Mouse (Mus musculus): Measurements from ENCODE around the gene Slc8a1. TPM values are rescaled to one million over a fixed set of nuclear protein-coding genes. Genes with fewer than 3 reads are reported as not detected.

Slc8a1 gene
- polyA plus RNA-seq, 1 experiment, result 2.1 TPM

- TF ChIP-seq MYOG (IDR thresholded peaks at IDR 0.05; ENCODE audit: control insufficient read depth, extremely low read depth, insufficient read length), result no peak
- TF ChIP-seq CEBPB (IDR thresholded peaks at IDR 0.05; ENCODE audit: low read depth), result no peak
- TF ChIP-seq FOSL1 (IDR thresholded peaks at IDR 0.05; ENCODE audit: insufficient read depth, low read length, poor library complexity, severe bottlenecking), result no peak
- no peak for TF ChIP-seq USF1 (IDR thresholded peaks at IDR 0.05; ENCODE audit: low read depth)
- no peak for TF ChIP-seq CTCF (IDR thresholded peaks at IDR 0.05; ENCODE audit: control insufficient read depth, insufficient read depth, insufficient read length)
Observed at GRCm38 (mm10) chr17:81654548-81654947, 83.6 kb downstream of the Slc8a1 start.

GRCm38 (mm10) chr17:81652958-81653357 lies 85.2 kb downstream of the Slc8a1 start:
- H3ac ChIP-seq (ENCODE audit: control insufficient read depth, insufficient read length, low read depth), result no peak overlapping the region
- no peak overlapping the region for H3K4me3 ChIP-seq (ENCODE audit: insufficient read depth, poor library complexity, severe bottlenecking)
- TF ChIP-seq USF1 (IDR thresholded peaks at IDR 0.05; ENCODE audit: low read depth) (no peak), MYOD1 (IDR thresholded peaks at IDR 0.05; ENCODE audit: control insufficient read depth, insufficient read length, low read depth) (peak; percentile 45)
- no peaks in the 10 kb centered on the region for H3K79me2 ChIP-seq (ENCODE audit: control insufficient read depth, insufficient read depth)
- H3K36me3 ChIP-seq (ENCODE audit: control insufficient read depth, insufficient read depth), result no peaks in the 10 kb centered on the region
- no peaks in the 10 kb centered on the region for H3K27me3 ChIP-seq (ENCODE audit: control insufficient read depth, insufficient read depth, insufficient read length)
- no peaks in the 10 kb centered on the region for H3K79me3 ChIP-seq (ENCODE audit: low read depth)

More at GRCm38 (mm10) chr17:81654548-81654947, 83.6 kb downstream of the Slc8a1 start:
- no peak overlapping the region for H3K4me3 ChIP-seq (ENCODE audit: insufficient read depth, poor library complexity, severe bottlenecking)
- H3K79me3 ChIP-seq (ENCODE audit: low read depth), result no peaks in the 10 kb centered on the region
- H3ac ChIP-seq (ENCODE audit: control insufficient read depth, insufficient read length, low read depth), result no peak overlapping the region
- H3K36me3 ChIP-seq (ENCODE audit: control insufficient read depth, insufficient read depth), result no peaks in the 10 kb centered on the region
- H3K79me2 ChIP-seq (ENCODE audit: control insufficient read depth, insufficient read depth), result no peaks in the 10 kb centered on the region
- no peaks in the 10 kb centered on the region for H3K27me3 ChIP-seq (ENCODE audit: control insufficient read depth, insufficient read depth, insufficient read length)

- no peak overlapping the region for H3ac ChIP-seq (ENCODE audit: control insufficient read depth, insufficient read length, low read depth)
- H3K79me3 ChIP-seq (ENCODE audit: low read depth), result no peaks in the 10 kb centered on the region
- H3K4me3 ChIP-seq (ENCODE audit: insufficient read depth, poor library complexity, severe bottlenecking), result no peak overlapping the region
- H3K79me2 ChIP-seq (ENCODE audit: control insufficient read depth, insufficient read depth), result no peaks in the 10 kb centered on the region
- no peaks in the 10 kb centered on the region for H3K36me3 ChIP-seq (ENCODE audit: control insufficient read depth, insufficient read depth)
- no peaks in the 10 kb centered on the region for H3K27me3 ChIP-seq (ENCODE audit: control insufficient read depth, insufficient read depth, insufficient read length)
- no peak for TF ChIP-seq USF1 (IDR thresholded peaks at IDR 0.05; ENCODE audit: low read depth)
- TF ChIP-seq MYOD1 (IDR thresholded peaks at IDR 0.05; ENCODE audit: control insufficient read depth, insufficient read length, low read depth), result no peak
- TF ChIP-seq MYOG (IDR thresholded peaks at IDR 0.05; ENCODE audit: control insufficient read depth, extremely low read depth, insufficient read length), result no peak
- no peak for TF ChIP-seq FOSL1 (IDR thresholded peaks at IDR 0.05; ENCODE audit: insufficient read depth, low read length, poor library complexity, severe bottlenecking)
- no peak for TF ChIP-seq CTCF (IDR thresholded peaks at IDR 0.05; ENCODE audit: control insufficient read depth, insufficient read depth, insufficient read length)
- TF ChIP-seq MAX (IDR thresholded peaks at IDR 0.05), result no peak
- no peak for TF ChIP-seq CEBPB (IDR thresholded peaks at IDR 0.05; ENCODE audit: low read depth)
Observed at GRCm38 (mm10) chr17:81636822-81637221, 101.4 kb downstream of the Slc8a1 start.

GRCm38 (mm10) chr17:81630471-81630870 lies 107.7 kb downstream of the Slc8a1 start:
- Histone ChIP-seq H3K36me3 (ENCODE audit: control insufficient read depth, insufficient read depth) (no peaks in the 10 kb centered on the region), H3ac (ENCODE audit: control insufficient read depth, insufficient read length, low read depth) (no peak overlapping the region), H3K79me2 (ENCODE audit: control insufficient read depth, insufficient read depth) (no peaks in the 10 kb centered on the region), H3K4me3 (ENCODE audit: insufficient read depth, poor library complexity, severe bottlenecking) (no peak overlapping the region), H3K79me3 (ENCODE audit: low read depth) (no peaks in the 10 kb centered on the region), H3K27me3 (ENCODE audit: control insufficient read depth, insufficient read depth, insufficient read length) (no peaks in the 10 kb centered on the region)
- TF ChIP-seq CTCF (IDR thresholded peaks at IDR 0.05; ENCODE audit: control insufficient read depth, insufficient read depth, insufficient read length) (no peak), CEBPB (IDR thresholded peaks at IDR 0.05; ENCODE audit: low read depth) (peak; percentile 79), MAX (IDR thresholded peaks at IDR 0.05) (no peak)

- no peak for TF ChIP-seq CEBPB (IDR thresholded peaks at IDR 0.05; ENCODE audit: low read depth)
- TF ChIP-seq FOSL1 (IDR thresholded peaks at IDR 0.05; ENCODE audit: insufficient read depth, low read length, poor library complexity, severe bottlenecking), result no peak
- TF ChIP-seq MYOD1 (IDR thresholded peaks at IDR 0.05; ENCODE audit: control insufficient read depth, insufficient read length, low read depth), result no peak
- no peak for TF ChIP-seq MYOG (IDR thresholded peaks at IDR 0.05; ENCODE audit: control insufficient read depth, extremely low read depth, insufficient read length)
- TF ChIP-seq USF1 (IDR thresholded peaks at IDR 0.05; ENCODE audit: low read depth), result no peak
- TF ChIP-seq CTCF (IDR thresholded peaks at IDR 0.05; ENCODE audit: control insufficient read depth, insufficient read depth, insufficient read length), result no peak
- no peak for TF ChIP-seq MAX (IDR thresholded peaks at IDR 0.05)
- no peak overlapping the region for H3K4me3 ChIP-seq (ENCODE audit: insufficient read depth, poor library complexity, severe bottlenecking)
- H3K36me3 ChIP-seq (ENCODE audit: control insufficient read depth, insufficient read depth), result no peaks in the 10 kb centered on the region
- no peaks in the 10 kb centered on the region for H3K79me3 ChIP-seq (ENCODE audit: low read depth)
- H3ac ChIP-seq (ENCODE audit: control insufficient read depth, insufficient read length, low read depth), result no peak overlapping the region
- H3K27me3 ChIP-seq (ENCODE audit: control insufficient read depth, insufficient read depth, insufficient read length), result no peaks in the 10 kb centered on the region
- no peaks in the 10 kb centered on the region for H3K79me2 ChIP-seq (ENCODE audit: control insufficient read depth, insufficient read depth)
Observed at GRCm38 (mm10) chr17:81621188-81621644, 117.0 kb downstream of the Slc8a1 start.

GRCm38 (mm10) chr17:81618461-81618860 lies 119.7 kb downstream of the Slc8a1 start:
- Histone ChIP-seq H3ac (ENCODE audit: control insufficient read depth, insufficient read length, low read depth) (no peak overlapping the region), H3K36me3 (ENCODE audit: control insufficient read depth, insufficient read depth) (no peaks in the 10 kb centered on the region), H3K79me2 (ENCODE audit: control insufficient read depth, insufficient read depth) (no peaks in the 10 kb centered on the region), H3K4me3 (ENCODE audit: insufficient read depth, poor library complexity, severe bottlenecking) (no peak overlapping the region), H3K27me3 (ENCODE audit: control insufficient read depth, insufficient read depth, insufficient read length) (no peaks in the 10 kb centered on the region), H3K79me3 (ENCODE audit: low read depth) (no peaks in the 10 kb centered on the region)
- no peak for TF ChIP-seq USF1 (IDR thresholded peaks at IDR 0.05; ENCODE audit: low read depth)
- TF ChIP-seq MYOG (IDR thresholded peaks at IDR 0.05; ENCODE audit: control insufficient read depth, extremely low read depth, insufficient read length), result no peak
- no peak for TF ChIP-seq FOSL1 (IDR thresholded peaks at IDR 0.05; ENCODE audit: insufficient read depth, low read length, poor library complexity, severe bottlenecking)
- no peak for TF ChIP-seq MAX (IDR thresholded peaks at IDR 0.05)
- TF ChIP-seq CEBPB (IDR thresholded peaks at IDR 0.05; ENCODE audit: low read depth), result no peak
- TF ChIP-seq MYOD1 (IDR thresholded peaks at IDR 0.05; ENCODE audit: control insufficient read depth, insufficient read length, low read depth), result no peak
- no peak for TF ChIP-seq CTCF (IDR thresholded peaks at IDR 0.05; ENCODE audit: control insufficient read depth, insufficient read depth, insufficient read length)

Measured in C2C12 (cell line).